Mouse (Mus musculus) heart, embryonic 14.5 days (tissue): ENCODE measurements around the gene Gps1. TPM values are rescaled to one million over a fixed set of nuclear protein-coding genes. Genes with fewer than 3 reads are reported as not detected.
"Not testable (repeated sequence)": the region's sequence is repeated elsewhere in the genome, so short reads cannot be mapped to it uniquely, and the experiment has no call there.

ENCODE experiments used
- ATAC-seq: fragments of 200-750 bp; cut with Nextera tagmentation; 2 replicates; pipeline ENCODE4 v1.8.0; 2017; ENCODE audit warnings: low read depth, moderate TSS enrichment; ENCODE audit not compliant: insufficient number of reproducible peaks, insufficient read depth, low FRiP score
- H3K27ac ChIP-seq, 2 experiments: fragments of 200-500 bp in 1 of 2; fragments of 300-500 bp in 1 of 2; sonication (generic) in 1 of 2; replicated peaks in 1 of 2; 2 replicates each; pipeline ENCODE4 v1.5.1; 2012 to 2014; ENCODE audit warnings: low read depth in 2 of 2, low read length in 2 of 2, control low read depth in 1 of 2, mild to moderate bottlenecking in 1 of 2, mixed read lengths in 1 of 2; ENCODE audit not compliant: control insufficient read depth in 1 of 2, insufficient read depth in 1 of 2
- H3K27me3 ChIP-seq: fragments of 300-500 bp; sonication (generic); 2 replicates; pipeline ENCODE4 v1.6.1; 2014; ENCODE audit warnings: mild to moderate bottlenecking, low read length, control low read depth; ENCODE audit not compliant: control insufficient read depth, insufficient read depth
- H3K36me3 ChIP-seq: fragments of 300-500 bp; sonication (generic); 2 replicates; pipeline ENCODE4 v1.6.1; 2014; ENCODE audit warnings: mild to moderate bottlenecking, control low read depth, low read length, mixed read lengths; ENCODE audit not compliant: control insufficient read depth, insufficient read depth
- H3K4me1 ChIP-seq, 2 experiments: fragments of 200-500 bp in 1 of 2; fragments of 300-500 bp in 1 of 2; sonication (generic) in 1 of 2; 2 replicates each; pipeline ENCODE4 v1.6.1; 2012 to 2014; ENCODE audit warnings: low read length in 2 of 2, control low read depth in 1 of 2, mixed read lengths in 1 of 2; ENCODE audit not compliant: control insufficient read depth in 2 of 2, insufficient read depth in 2 of 2
- H3K4me2 ChIP-seq: fragments of 300-500 bp; sonication (generic); 2 replicates; pipeline ENCODE4 v1.6.1; 2014; ENCODE audit warnings: mild to moderate bottlenecking, low read length
- H3K4me3 ChIP-seq, 2 experiments: fragments of 200-500 bp in 1 of 2; fragments of 300-500 bp in 1 of 2; sonication (generic) in 1 of 2; 2 replicates each; pipeline ENCODE4 v1.5.1; 2012 to 2014; ENCODE audit warnings: low read length in 2 of 2, mild to moderate bottlenecking in 2 of 2, control low read depth in 1 of 2, low read depth in 1 of 2, moderate library complexity in 1 of 2; ENCODE audit not compliant: control insufficient read depth in 1 of 2, insufficient read depth in 1 of 2
- H3K9ac ChIP-seq: fragments of 300-500 bp; sonication (generic); 2 replicates; pipeline ENCODE4 v1.6.1; 2014; ENCODE audit warnings: mild to moderate bottlenecking, low read length
- H3K9me3 ChIP-seq: fragments of 300-500 bp; sonication (generic); 2 replicates; pipeline ENCODE4 v1.6.1; 2016; ENCODE audit warnings: low read length, control low read depth; ENCODE audit not compliant: control insufficient read depth
- WGBS: fragments of 180-500 bp; shearing (Covaris S2); extraction: QIAGEN DNeasy Blood & Tissue Kit; methylation state at CpG from one replicate; pipeline ENCODE4 v1.1.7; 2014; 5-methylcytosine and 5-hydroxymethylcytosine counted together
- polyA plus RNA-seq: library from polyadenylated mRNA; unstranded; fragments of >200 nt; fragmentation: Nextera tagmentation; extraction: Ambion mirVana; gene quantifications from 2 replicates; pipeline ENCODE4 v1.2.1, GENCODE M21; 2014

The Gps1 gene
- polyA plus RNA-seq, 1 experiment from 2014 or later: 151 TPM

- Histone ChIP-seq H3K4me1 (peaks cover 6 to 7% of the 10 kb centered on the region in 2 experiments), H3K4me2 (no peak overlapping the region), H3K9me3 (peaks cover 20% of the 10 kb centered on the region), H3K4me3 (no peak overlapping the region), H3K27ac (no peak overlapping the region), H3K9ac (no peak overlapping the region), H3K36me3 (no peaks in the 10 kb centered on the region), H3K27me3 (peaks cover 16% of the 10 kb centered on the region; the same call in 1 of the 2 replicates)
- ATAC-seq: no peak
- WGBS: 64% methylated on average over 9 of the region's 9 CpGs
Measured at GRCm38 (mm10) chr11:120760236-120760635, 23.8 kb upstream of the Gps1 start.

GRCm38 (mm10) chr11:120761811-120762671 is 22.0 kb upstream of the Gps1 start:
- Histone ChIP-seq H3K27ac (no peak overlapping the region), H3K9me3 (peaks cover 17% of the 10 kb centered on the region), H3K9ac (peak overlapping the region; percentile 47), H3K4me2 (peak overlapping the region; percentile 41), H3K4me1 (peaks cover 6 to 7% of the 10 kb centered on the region in 2 experiments), H3K36me3 (no peaks in the 10 kb centered on the region), H3K27me3 (peaks cover 22% of the 10 kb centered on the region; the same call in 1 of the 2 replicates), H3K4me3 (no peak overlapping the region)
- no peak for ATAC-seq
- 51% methylated on average over 14 of the region's 14 CpGs for WGBS

- H3K27ac ChIP-seq, ATAC-seq: not testable (repeated sequence)
Measured at GRCm38 (mm10) chr11:120762672-120763041, 21.4 kb upstream of the Gps1 start, which contains the start of gene Hmga1b. TSS of gene Hmga1b (plus strand) at chr11:120762794.

GRCm38 (mm10) chr11:120763121-120763999 is 20.7 kb upstream of the Gps1 start:
- H3K4me1 ChIP-seq, H3K36me3 ChIP-seq, H3K9me3 ChIP-seq, ATAC-seq, H3K9ac ChIP-seq, H3K4me3 ChIP-seq, H3K27ac ChIP-seq: not testable (repeated sequence)
- 16% methylated on average over 6 of the region's 23 CpGs for WGBS
- Histone ChIP-seq H3K4me2 (peak overlapping the region; percentile 41), H3K27me3 (peaks cover 22% of the 10 kb centered on the region; the same call in 1 of the 2 replicates)

More at GRCm38 (mm10) chr11:120762672-120763041, 21.4 kb upstream of the Gps1 start, which contains the start of gene Hmga1b:
- Histone ChIP-seq H3K4me2 (peak within 1 kb of the TSS; percentile 41), H3K27me3 (peaks cover 22% of the 10 kb centered on the region; the same call in 1 of the 2 replicates), H3K9me3 (peaks cover 16% of the 10 kb centered on the region), H3K9ac (peak within 1 kb of the TSS; percentile 47)
- H3K4me3 ChIP-seq, H3K36me3 ChIP-seq, H3K4me1 ChIP-seq: not testable (repeated sequence)
- 11% methylated on average over 14 of the region's 14 CpGs for WGBS

GRCm38 (mm10) chr11:120767023-120767422 is 17.0 kb upstream of the Gps1 start:
- H3K27ac ChIP-seq, H3K36me3 ChIP-seq, H3K4me3 ChIP-seq, ATAC-seq, H3K9me3 ChIP-seq, H3K4me1 ChIP-seq, H3K4me2 ChIP-seq, H3K9ac ChIP-seq: not testable (repeated sequence)
- WGBS: 43% methylated on average over 4 of the region's 7 CpGs
- H3K27me3 ChIP-seq: peaks cover 16% of the 10 kb centered on the region; the same call in 1 of the 2 replicates

GRCm38 (mm10) chr11:120768206-120768605 is 15.9 kb upstream of the Gps1 start:
- H3K4me3 ChIP-seq: no peak overlapping the region
- H3K27me3 ChIP-seq: peaks cover 11% of the 10 kb centered on the region; the same call in 1 of the 2 replicates
- ATAC-seq: no peak
- no peaks in the 10 kb centered on the region for H3K9me3 ChIP-seq
- H3K9ac ChIP-seq: no peak overlapping the region
- no peaks in the 10 kb centered on the region for H3K36me3 ChIP-seq
- H3K27ac ChIP-seq: no peak overlapping the region
- no peak overlapping the region for H3K4me2 ChIP-seq
- 56% methylated on average over 1 of the region's 1 CpGs for WGBS
- no peaks in the 10 kb centered on the region for H3K4me1 ChIP-seq

- no peak overlapping the region for H3K4me2 ChIP-seq
- ATAC-seq: no peak
- WGBS: 55% methylated on average over 3 of the region's 3 CpGs
- H3K27me3 ChIP-seq: no peaks in the 10 kb centered on the region
- H3K4me1 ChIP-seq: no peaks in the 10 kb centered on the region
- no peak overlapping the region for H3K9ac ChIP-seq
- no peak overlapping the region for H3K27ac ChIP-seq
- no peaks in the 10 kb centered on the region for H3K9me3 ChIP-seq
- no peaks in the 10 kb centered on the region for H3K36me3 ChIP-seq
- H3K4me3 ChIP-seq: no peak overlapping the region
Measured at GRCm38 (mm10) chr11:120772749-120773148, 11.3 kb upstream of the Gps1 start.
